Mouse (Mus musculus): ENCODE data around the gene Pnmt. TPM values are rescaled to one million over a fixed set of nuclear protein-coding genes. Genes with fewer than 3 reads are reported as not detected.

Gene Pnmt
- polyA plus RNA-seq, 1 experiment from 2014 or later, result 0.94 TPM

DNA sequence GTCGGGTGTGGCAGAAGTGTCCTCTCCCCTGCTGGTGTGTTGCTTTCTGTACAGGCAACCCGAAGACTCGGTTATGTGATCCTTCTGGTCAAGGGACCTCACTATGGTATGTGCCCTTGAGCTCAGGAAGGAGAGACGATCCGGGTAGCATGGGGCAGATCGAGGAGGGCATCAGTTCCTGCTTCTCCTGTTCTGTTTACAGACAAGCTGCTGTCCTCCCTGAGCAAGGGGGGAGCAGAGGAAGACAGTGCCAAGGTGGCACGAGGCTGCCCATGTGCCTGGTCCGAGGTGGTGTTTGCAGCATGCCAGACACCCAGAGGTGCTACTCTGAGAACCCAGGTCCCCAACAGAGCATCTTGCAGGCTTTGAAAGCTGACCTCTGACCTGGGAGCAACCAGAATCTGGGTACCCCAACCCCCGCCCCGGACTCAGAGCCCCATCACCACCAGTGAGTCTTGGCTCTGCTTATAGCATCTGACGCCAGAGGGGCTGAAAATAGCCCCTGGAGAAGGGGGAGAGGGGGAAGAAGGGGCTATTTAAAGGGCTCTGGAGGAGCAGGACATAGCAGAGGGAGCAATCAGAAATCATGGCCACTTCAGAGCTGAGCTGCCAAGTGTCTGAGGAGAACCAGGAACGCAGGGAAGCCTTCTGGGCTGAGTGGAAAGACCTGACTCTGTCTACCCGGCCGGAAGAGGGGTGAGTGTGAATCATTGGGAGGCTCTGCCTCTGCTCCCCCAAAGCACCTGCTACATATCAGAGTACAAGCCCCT is 2.8 kb upstream of the Pnmt start, which contains the start of gene Tcap:
Tcap (plus strand) TSS at position 551 of the 770 bp plus-strand sequence.
- no peak for DNase-seq (ENCODE audit: low spot score)

DNA sequence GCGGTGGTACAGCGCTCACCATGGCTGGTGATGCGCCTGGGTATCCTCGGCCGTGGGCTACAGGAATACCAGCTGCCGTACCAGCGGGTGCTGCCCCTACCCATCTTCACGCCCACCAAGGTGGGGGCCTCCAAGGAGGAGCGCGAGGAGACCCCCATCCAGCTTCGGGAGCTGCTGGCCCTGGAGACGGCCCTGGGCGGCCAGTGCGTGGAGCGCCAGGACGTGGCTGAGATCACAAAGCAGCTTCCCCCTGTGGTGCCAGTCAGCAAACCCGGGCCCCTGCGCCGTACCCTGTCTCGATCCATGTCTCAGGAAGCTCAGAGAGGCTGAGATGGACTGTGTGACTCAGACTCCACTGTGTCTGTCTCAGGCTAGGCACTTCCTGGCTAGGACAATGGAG is 2.0 kb upstream of the Pnmt start:
- no peak for DNase-seq (ENCODE audit: low spot score)

DNA sequence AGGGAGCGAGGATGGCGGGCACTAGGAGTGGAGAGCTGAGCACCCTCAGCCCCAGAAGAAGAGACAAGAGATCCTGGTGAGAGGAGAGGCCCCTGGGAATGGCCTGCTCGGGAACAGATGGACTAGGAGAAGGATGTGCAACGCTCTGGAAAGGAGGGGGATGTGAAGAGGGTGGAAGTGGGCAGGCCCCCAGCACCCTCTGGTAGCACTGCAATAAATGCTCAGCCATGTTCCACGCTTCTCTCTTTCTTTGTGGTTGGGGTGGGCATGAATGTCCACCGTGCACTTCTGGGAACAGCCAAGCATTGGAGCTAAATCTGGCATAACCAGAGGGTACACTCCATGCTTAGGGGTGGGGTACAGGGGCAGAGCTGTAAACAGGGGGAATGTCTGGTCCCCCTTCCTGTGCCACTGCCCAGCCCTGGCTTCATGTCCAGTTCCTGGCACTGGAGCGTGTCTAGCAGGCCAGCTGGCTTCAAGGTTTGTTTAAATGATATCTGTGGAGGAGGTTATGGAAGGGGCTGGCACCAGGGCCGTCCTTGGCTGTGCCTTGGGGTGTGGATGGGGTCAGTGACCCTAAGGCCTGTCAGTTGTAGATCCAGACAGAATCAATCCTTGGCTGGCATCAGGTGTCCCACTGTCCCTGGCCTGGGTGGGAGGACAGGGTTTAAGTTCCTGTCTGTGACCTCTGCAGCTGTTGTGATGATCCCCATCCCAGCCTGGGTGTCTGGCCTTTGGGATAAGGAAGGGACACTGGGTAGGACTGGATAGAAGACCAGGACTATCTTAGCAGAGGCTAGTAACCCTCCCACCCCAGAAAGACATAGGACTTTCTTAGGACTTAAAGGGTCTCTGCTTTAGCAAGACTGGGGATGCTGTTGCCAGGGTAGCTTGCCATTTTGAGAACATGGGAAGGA is 1.3 kb upstream of the Pnmt start:
- no peak for DNase-seq (ENCODE audit: low spot score)

DNA sequence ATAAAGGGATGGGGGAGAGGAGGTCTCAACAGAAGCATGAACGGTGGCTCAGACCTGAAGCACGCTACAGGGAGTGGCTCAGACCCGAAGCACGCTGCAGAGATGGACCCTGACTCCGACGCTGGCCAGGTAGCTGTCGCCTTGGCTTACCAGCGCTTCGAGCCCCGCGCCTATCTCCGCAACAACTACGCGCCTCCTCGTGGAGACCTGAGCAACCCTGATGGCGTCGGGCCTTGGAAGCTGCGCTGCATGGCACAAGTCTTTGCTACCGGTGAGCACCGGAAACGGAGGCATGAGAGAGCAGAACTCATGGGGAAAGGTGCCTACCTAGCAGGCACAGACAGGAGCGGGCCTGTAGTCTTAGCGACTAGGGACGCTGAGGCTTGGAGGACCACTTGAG is 346 bp downstream of the Pnmt start:
- peak; percentile 61 for DNase-seq (ENCODE audit: low spot score)

DNA sequence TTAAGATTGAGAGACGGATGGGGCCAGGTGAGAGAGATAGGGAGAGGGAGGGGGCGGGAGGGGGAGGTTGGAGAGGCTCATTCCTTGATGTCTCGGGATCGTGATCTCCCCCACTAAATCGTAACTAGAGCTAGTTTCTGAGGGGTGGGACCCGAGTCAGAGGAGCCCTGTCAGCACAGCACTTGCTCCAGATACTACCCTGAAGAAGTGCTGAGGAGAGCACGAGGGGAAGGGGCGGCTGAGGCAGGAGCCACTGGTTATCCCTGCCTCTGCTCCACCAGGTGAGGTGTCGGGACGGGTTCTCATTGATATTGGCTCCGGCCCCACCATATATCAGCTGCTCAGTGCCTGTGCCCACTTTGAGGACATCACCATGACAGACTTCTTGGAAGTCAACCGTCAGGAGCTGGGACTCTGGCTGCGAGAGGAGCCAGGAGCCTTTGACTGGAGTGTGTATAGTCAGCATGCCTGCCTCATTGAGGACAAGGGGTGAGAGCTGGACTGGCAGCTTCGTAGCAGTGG is 867 bp downstream of the Pnmt start:
- DNase-seq (ENCODE audit: low spot score), result no peak

DNA sequence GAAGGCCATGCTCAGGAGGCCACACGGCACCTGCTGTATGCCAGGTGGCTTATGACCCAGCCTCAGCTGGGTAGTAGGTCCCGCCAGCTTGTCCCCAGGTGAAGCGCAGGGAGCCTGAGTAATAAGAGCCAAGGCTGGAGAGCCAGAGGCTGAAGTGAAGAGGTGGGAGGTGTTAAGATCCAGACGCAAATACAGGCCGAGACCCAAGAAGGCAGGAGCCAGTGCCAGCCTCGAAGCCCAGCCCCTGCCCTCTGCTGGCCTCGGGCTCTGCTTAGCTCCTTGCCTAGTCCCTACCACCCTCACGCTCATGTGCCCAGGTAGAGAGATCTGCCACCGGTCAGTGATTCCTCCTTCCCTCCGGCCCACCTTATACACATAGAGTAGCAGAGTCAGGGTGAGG is 2.0 kb downstream of the Pnmt start:
- DNase-seq (ENCODE audit: low spot score), result no peak

DNA sequence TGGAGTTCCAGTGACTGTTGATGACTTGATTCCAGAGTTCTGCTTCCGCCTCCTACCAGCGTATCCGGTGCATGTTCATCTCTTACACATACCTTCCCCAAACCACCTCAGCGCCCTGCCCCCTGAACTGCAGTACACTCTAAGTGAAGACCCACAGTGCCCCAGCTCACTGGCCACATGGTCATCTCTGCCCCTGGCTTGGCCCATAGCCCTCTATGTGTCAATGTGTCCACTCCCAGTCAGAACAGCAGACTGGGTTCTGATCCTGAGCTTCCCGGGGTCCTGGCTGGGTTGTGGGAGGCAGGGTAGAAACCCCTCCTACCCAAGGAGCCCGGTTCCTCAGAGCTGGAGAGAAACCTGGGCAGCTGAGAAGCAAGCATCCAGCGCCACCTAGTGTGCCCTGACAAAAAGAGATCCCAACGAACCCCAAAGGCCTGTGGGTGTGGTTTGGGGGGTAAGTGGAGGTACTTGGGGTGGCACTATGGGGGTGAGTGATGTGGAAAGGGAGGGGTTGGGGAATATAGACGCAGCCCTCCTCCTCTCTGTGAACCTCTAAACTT is 3.1 kb downstream of the Pnmt start:
- peak; percentile 78 for DNase-seq (ENCODE audit: low spot score)

DNA sequence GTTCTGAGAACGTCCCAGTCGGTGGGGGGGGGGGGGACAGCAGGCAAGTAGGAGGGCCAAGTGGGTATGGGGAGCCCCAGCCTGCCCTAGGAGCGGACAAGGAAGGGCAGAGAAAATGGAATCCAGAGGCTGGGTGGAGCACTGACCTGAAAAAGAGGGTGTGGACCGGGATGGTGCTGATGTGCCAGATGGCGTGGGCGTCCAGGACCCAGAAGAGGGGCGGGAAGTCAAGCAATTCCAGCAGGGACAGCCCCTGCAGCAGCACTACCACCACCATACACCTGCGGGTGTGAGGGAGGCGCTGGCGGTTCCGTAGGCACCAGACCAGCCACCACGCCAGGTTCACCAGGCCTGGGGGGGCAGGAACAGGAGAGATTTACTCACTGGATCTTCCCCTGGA is 3.9 kb downstream of the Pnmt start:
- no peak for DNase-seq (ENCODE audit: low spot score)

DNA sequence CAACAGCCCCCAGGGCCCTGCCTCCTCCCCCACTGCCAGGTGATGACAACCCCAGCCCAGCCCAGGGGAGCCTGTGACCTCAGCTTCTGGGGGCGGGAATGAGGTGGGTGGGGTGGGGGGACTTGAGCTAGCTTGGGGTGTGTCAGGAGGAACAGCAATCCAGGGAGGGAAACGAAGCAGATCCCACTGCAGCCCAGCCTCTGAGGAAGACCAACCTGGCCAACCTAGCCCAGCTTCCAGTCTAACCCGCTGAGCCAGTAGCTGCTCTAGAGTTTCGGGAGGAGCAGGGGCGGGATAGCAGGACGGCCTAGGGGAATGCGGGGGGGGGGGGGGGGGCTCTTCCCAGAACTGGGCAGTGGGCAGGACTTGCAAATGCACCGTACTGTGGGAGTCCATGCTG is 5.8 kb downstream of the Pnmt start:
- DNase-seq (ENCODE audit: low spot score), result no peak

DNA sequence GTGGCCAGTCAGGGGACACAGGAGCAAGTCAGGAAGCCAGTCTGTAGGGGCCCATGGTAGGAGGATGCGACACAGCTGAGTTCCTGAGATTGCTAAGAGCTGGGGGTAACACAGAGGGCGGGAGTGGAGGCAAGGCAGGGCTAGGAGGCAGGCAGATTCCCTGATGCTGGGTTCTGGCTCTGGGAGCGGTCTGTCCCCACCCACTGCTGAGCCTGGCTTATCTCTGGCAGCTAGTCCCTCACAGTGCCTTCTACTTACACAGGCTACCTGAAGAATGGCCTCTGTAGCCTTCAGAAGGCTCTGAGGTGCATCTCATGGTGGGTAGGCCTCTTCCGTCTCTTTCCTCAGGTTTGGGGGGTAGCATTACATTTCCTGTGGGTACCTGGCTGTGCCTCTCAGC is 6.4 kb downstream of the Pnmt start:
- DNase-seq (ENCODE audit: low spot score), result peak; percentile 28

DNA sequence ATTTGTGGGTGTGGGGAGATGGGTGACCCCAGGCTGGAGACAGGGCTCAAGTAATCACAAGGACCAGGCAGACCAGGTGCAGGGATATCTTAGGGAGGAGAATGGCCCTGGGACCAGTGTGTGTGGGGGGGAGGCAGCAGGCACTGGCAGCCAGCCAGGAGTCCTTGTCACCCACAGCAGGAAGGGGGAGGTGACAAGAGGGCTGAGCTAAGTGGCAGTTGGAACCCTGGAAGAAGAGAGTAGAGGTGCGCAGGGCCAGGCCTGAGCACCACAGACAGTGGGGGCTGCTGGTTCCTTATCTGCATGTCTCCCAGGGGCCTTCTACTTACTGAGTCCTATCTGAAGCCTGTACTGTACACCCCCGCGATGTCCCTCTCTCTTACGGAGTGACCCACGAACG is 7.1 kb downstream of the Pnmt start:
- DNase-seq (ENCODE audit: low spot score), result peak; percentile 85

DNA sequence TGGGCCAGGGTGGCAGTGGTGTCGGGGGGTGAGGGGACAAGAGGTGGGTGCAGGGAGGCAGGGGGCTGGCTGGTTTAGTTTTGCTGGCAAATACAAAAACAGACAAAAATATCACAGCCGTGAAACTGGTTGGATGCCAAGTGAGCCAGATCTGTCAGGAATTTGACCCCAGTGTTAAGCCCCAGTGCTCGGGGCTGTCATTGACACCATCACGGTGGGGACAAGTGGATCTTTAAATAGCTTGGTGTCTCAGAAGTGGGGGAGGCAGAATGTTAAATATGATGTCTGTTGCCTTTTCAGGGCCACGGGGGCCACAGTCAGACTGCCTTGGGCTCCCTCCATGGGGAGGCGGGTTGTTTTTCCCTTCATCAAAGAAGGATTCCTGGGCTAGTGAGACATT is 8.1 kb downstream of the Pnmt start:
- no peak for DNase-seq (ENCODE audit: low spot score)

DNA sequence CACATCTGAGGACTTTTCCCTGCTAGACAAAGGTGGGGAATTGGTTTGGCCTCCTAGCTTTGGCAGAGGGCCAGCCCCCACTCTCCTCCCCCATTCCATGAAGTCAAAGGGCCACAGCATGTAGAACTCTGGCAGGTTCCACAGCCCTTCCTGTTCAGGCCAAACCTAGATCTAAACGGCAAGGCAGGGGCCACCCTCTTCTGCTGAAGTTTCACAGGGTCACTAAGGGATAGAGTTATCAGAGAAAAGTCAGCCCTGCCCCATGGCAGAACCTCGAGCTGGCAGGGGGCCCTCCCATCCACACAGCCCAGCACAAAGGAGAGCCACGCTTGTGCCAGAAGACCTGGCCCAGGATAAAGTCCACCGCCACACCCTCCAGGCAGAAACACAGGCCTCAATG is 8.8 kb downstream of the Pnmt start:
- no peak for DNase-seq (ENCODE audit: low spot score)

DNA sequence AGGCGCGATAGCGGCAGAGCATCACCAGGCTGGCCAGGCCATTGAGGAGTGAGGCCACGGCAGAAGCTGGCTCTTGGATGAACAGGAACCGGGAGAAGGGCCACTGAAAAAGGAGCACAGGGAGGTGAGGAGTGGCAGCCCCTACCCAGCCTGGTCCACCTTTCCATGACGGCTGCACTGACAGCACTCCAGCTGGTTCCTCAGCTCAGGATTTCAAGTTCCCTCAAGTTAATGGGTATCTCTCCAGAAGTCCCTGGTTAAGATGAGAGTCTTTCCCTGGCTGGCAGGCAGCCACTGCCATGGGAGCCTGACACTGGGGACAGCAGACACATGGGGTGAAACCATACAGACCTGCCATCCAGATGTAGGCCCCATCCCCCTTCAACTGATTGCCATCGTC is 11.7 kb downstream of the Pnmt start:
- no peak for DNase-seq (ENCODE audit: low spot score)

DNA sequence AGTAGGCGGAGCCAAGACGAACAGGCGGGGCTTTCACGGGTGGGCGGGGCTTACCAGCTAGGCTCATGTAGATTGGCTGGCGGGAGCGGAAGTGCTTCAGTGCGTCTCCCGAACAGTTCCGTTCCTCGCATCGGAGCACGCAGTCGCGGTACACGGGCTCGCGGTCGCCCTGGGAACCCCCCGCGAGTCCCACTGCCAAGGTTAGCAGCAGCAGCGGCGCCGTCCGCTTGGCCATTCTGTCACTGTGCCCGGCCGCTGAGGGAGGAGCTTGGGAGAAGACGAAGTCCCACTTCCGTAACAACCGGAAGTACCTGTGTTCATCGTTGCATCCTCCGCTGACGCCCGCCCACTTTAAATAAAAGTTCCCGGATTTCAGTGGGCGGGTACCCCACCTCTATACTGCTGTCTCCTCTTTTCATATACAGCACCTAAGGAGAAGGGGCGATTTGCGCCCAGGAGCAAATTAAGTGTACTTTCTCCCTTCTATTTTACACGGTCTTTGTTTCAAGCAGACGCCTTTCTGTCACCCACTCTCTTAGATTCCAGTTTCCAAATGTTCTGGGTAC is 14.0 kb downstream of the Pnmt start, which contains the start of gene Pgap3:
Pgap3 (minus strand) TSS at position 330 of the 566 bp plus-strand sequence.
- peak; percentile 92 for DNase-seq (ENCODE audit: low spot score)

DNA sequence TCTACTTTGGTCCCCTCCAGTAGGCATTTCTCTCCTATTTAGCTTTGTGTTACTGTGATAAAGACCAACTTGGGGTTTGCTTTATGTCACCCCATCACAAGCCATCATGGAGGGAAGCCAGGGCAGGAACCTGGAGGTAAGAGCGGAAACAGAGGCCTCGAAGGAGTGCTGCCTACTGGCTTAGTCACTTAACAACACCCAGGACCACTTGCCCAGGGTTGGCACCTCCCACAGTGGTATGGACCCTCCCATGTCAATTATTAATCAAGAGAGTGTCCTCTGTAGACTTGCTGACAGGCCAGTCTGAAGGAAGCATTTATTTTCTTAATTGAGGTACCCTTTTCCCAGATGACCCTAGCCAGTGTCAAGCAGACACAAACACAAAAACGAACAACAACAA is 14.6 kb downstream of the Pnmt start:
- no peak for DNase-seq (ENCODE audit: low spot score)

DNA sequence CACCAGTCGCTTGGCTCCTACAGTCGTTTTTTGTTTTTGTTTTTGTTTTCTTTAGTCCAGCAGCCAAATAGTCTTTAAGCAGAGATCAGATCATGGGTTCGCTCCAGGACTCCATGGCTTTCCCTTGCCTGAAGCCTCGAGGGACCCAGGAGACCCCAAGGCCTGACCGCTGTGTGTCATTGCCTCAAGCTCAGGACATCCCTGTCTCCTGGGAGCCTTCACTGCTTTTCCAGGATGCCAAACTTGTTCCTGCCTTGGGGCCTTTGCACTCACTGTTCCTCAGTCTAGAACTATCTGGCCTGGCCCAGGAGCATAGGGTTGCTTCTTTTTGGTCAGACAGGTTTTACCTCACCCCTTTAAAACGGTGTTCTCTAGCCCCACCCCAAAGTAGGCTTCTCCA is 20.4 kb downstream of the Pnmt start:
- no peak for DNase-seq (ENCODE audit: low spot score)

DNA sequence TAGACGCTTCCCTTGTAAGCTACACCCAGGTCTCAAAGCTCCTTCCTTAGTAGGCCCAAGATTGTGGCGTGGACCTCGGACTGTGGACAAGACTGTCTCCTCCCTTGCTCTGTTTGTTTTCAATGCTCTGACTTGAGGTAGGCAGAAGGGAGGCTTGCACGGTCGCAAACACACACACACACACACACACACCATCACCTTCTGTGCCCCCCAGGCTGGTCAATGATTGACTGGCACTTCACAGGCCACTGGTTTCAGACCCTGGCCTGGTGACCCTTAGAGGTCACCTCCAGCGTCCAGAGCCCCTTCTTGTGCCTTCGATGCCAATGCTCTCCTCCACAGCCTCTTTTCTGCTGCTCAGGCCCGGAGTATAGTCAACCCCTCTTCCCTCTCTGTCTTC is 22.6 kb downstream of the Pnmt start:
- DNase-seq (ENCODE audit: low spot score), result no peak

DNA sequence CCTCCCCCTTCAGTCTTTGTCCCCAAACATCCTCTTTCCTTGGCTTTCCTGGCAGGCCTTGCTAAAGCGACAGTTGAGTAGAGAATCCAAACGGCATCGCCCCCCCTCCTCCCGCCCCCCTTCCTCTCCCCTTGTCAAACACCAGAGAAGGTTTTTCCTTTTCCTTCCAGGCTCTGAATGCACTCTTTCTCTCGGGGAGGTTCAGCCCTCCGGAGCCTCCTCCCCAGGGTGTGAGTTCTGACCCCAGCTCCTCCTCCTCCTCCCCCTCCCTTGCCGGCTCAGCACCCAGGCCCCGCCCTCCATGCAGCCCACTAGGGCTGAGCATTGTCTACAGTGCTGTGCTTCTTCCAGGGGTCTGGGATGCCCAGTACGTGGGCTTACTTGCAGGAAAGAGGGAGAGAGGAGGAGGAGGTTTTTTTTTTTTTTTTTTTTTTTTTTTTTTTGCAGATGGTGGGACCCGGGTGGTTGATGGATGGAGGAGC is 23.1 kb downstream of the Pnmt start:
- no peak for DNase-seq (ENCODE audit: low spot score)

DNA sequence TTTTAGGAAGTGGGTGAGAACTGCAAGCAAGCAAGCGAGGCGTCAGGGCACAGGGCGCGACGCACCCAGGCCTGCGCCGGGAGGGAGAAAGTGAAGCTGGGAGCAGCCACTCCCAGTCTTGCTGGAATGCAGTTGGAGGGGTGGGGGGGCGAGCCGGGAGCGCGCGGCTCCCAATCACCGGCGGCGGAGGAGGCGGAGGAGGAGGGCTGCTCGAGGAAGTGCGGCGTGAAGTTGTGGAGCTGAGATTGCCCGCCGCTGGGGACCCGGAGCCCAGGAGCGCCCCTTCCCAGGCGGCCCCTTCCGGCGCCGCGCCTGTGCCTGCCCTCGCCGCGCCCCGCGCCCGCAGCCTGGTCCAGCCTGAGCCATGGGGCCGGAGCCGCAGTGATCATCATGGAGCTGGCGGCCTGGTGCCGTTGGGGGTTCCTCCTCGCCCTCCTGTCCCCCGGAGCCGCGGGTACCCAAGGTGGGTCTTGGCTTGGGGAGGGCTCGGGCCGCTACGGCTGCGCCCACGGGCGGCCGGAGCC is 26.1 kb downstream of the Pnmt start, which contains the start of gene Erbb2:
Erbb2 (plus strand) TSS at position 198 of the 524 bp plus-strand sequence.
- DNase-seq (ENCODE audit: low spot score), result peak; percentile 25

DNA sequence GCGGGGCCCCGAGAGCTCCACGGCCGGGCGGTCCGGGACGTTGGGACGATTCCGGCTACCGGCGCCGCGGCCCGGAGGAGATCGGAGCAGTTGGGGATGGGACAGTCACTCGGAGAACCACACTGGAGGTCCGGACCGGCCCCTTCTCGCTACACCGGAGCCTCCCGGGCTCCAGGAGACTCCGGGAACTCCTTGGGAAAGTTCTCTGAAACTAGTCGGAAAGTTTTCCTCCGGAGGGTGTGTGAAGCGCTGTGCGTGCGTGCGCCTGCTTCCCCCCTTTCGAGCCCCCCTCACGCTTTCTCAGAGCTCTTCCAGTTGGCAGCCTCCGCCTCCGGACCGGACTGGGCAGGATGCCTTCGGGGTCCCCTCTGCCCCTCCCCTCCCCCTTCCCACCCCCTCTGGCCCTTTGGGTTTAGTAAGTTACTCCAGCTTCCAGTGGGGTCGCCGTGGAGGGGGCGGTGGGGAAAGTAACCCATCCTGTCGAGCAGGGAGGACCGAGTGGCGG is 26.6 kb downstream of the Pnmt start:
- no peak for DNase-seq (ENCODE audit: low spot score)

All from thymus, postnatal 0 days (tissue).